Mouse (Mus musculus) hindbrain, embryonic 14.5 days (tissue): ENCODE results near the gene Olfr1245. TPM values are rescaled to one million over a fixed set of nuclear protein-coding genes. Genes with fewer than 3 reads are reported as not detected.

Experiments
- polyA plus RNA-seq: library from polyadenylated mRNA; unstranded; fragments of >200 nt; fragmentation: Nextera tagmentation; extraction: Ambion mirVana; gene quantifications from 2 replicates; pipeline ENCODE4 v1.2.1, GENCODE M21; 2014

Olfr1245 gene
- polyA plus RNA-seq, 1 experiment from 2014 or later, result not detected

Other genes starting within 250 kb of the Olfr1245 start
- gene Olfr1232, start 248.8 kb downstream of the Olfr1245 start, polyA plus RNA-seq, result not detected in 2 replicates
- gene Olfr1233, start 236.0 kb downstream of the Olfr1245 start, polyA plus RNA-seq, result not detected in 2 replicates
- gene Olfr1234, start 213.6 kb downstream of the Olfr1245 start, polyA plus RNA-seq, result not detected in 2 replicates
- gene Olfr1238, start 168.8 kb downstream of the Olfr1245 start, polyA plus RNA-seq, result not detected in 2 replicates
- not detected in 2 replicates for gene Olfr1239, start 158.0 kb downstream of the Olfr1245 start, polyA plus RNA-seq
- not detected in 2 replicates for gene Olfr1240, start 135.4 kb downstream of the Olfr1245 start, polyA plus RNA-seq
- not detected in 2 replicates for gene Olfr1241, start 91.3 kb downstream of the Olfr1245 start, polyA plus RNA-seq
- not detected in 2 replicates for gene Olfr1242, start 80.1 kb downstream of the Olfr1245 start, polyA plus RNA-seq
- not detected in 2 replicates for gene Olfr1243, start 47.0 kb downstream of the Olfr1245 start, polyA plus RNA-seq
- gene Olfr1246, start 14.7 kb upstream of the Olfr1245 start, polyA plus RNA-seq, result not detected in 2 replicates
- 0.04 TPM in 1 of 2 replicates, not detected in the other for gene Olfr1247, start 35.7 kb upstream of the Olfr1245 start, polyA plus RNA-seq
- gene Olfr1248, start 39.8 kb upstream of the Olfr1245 start, polyA plus RNA-seq, result not detected in 2 replicates
- not detected in 2 replicates for gene Olfr1249, start 56.5 kb upstream of the Olfr1245 start, polyA plus RNA-seq
- not detected in 2 replicates for gene Olfr1250, start 83.0 kb upstream of the Olfr1245 start, polyA plus RNA-seq
- gene Olfr1251, start 93.5 kb upstream of the Olfr1245 start, polyA plus RNA-seq, result not detected in 2 replicates
- gene Olfr1252, start 146.6 kb upstream of the Olfr1245 start, polyA plus RNA-seq, result not detected in 2 replicates
- gene Olfr1253, start 178.6 kb upstream of the Olfr1245 start, polyA plus RNA-seq, result not detected in 2 replicates
- not detected in 2 replicates for gene Olfr1254, start 215.2 kb upstream of the Olfr1245 start, polyA plus RNA-seq
- gene Olfr1255, start 233.6 kb upstream of the Olfr1245 start, polyA plus RNA-seq, result not detected in 2 replicates